Mouse (Mus musculus): ENCODE measurements around the gene Wnt9b.

Gene Wnt9b

GRCm38 (mm10) chr11:103732306-103732705, 17.3 kb downstream of the Wnt9b start:
- no peak for DNase-seq (ENCODE audit: low read depth, low spot score)

- no peak for DNase-seq (ENCODE audit: low read depth, low spot score)
These were observed 18.0 kb downstream of the Wnt9b start for GRCm38 (mm10) chr11:103731594-103731993.

- no peak for DNase-seq (ENCODE audit: low read depth, low spot score)
These were observed 20.2 kb downstream of the Wnt9b start for GRCm38 (mm10) chr11:103729282-103729985.

- DNase-seq (ENCODE audit: low read depth, low spot score), result no peak
These were observed 25.3 kb downstream of the Wnt9b start for GRCm38 (mm10) chr11:103724331-103724771.

GRCm38 (mm10) chr11:103722040-103722481, 27.6 kb downstream of the Wnt9b start:
- no peak for DNase-seq (ENCODE audit: low read depth, low spot score)

GRCm38 (mm10) chr11:103721468-103722039, 28.1 kb downstream of the Wnt9b start:
- peak; percentile 40 for DNase-seq (ENCODE audit: low read depth, low spot score)

- no peak for DNase-seq (ENCODE audit: low read depth, low spot score)
These were observed 30.2 kb downstream of the Wnt9b start for GRCm38 (mm10) chr11:103719436-103719835.

GRCm38 (mm10) chr11:103716971-103717370, 32.6 kb downstream of the Wnt9b start:
- DNase-seq (ENCODE audit: low read depth, low spot score), result no peak

GRCm38 (mm10) chr11:103714074-103714473, 35.5 kb downstream of the Wnt9b start:
- no peak for DNase-seq (ENCODE audit: low read depth, low spot score)

- no peak for DNase-seq (ENCODE audit: low read depth, low spot score)
These were observed 37.6 kb downstream of the Wnt9b start for GRCm38 (mm10) chr11:103711851-103712587.

- DNase-seq (ENCODE audit: low read depth, low spot score), result no peak
These were observed 39.6 kb downstream of the Wnt9b start for GRCm38 (mm10) chr11:103709982-103710381.

GRCm38 (mm10) chr11:103707005-103707404, 42.6 kb downstream of the Wnt9b start:
- no peak for DNase-seq (ENCODE audit: low read depth, low spot score)

- no peak for DNase-seq (ENCODE audit: low read depth, low spot score)
These were observed 51.4 kb downstream of the Wnt9b start for GRCm38 (mm10) chr11:103698226-103698625.

GRCm38 (mm10) chr11:103697565-103698176, 52.0 kb downstream of the Wnt9b start, which contains the start of gene Gosr2:
TSS of gene Gosr2 (minus strand) at chr11:103697898.
- DNase-seq (ENCODE audit: low read depth, low spot score), result peak; percentile 91

- DNase-seq (ENCODE audit: low read depth, low spot score), result no peak
These were observed 52.6 kb downstream of the Wnt9b start for GRCm38 (mm10) chr11:103696851-103697564.

GRCm38 (mm10) chr11:103693241-103693640, 56.4 kb downstream of the Wnt9b start:
- no peak for DNase-seq (ENCODE audit: low read depth, low spot score)

- no peak for DNase-seq (ENCODE audit: low read depth, low spot score)
These were observed 58.6 kb downstream of the Wnt9b start for GRCm38 (mm10) chr11:103691036-103691435.

- no peak for DNase-seq (ENCODE audit: low read depth, low spot score)
These were observed 60.6 kb downstream of the Wnt9b start for GRCm38 (mm10) chr11:103688980-103689378.

GRCm38 (mm10) chr11:103688271-103688979, 61.2 kb downstream of the Wnt9b start:
- DNase-seq (ENCODE audit: low read depth, low spot score), result no peak

GRCm38 (mm10) chr11:103686706-103687105, 62.9 kb downstream of the Wnt9b start:
- DNase-seq (ENCODE audit: low read depth, low spot score), result no peak

- DNase-seq (ENCODE audit: low read depth, low spot score), result no peak
These were observed 64.3 kb downstream of the Wnt9b start for GRCm38 (mm10) chr11:103685261-103685736.
